Mouse (Mus musculus) spleen, postnatal 36 days (tissue): ENCODE measurements around the gene Tifab.

Source experiments
- DNase-seq, 2 experiments: peaks; one replicate each; pipeline ENCODE4 v3.0.0; 2022; ENCODE audit warnings: low spot score in 2 of 2, mixed read lengths in 1 of 2

The Tifab gene

GRCm38 (mm10) chr13:56176310-56176709, 2.4 kb downstream of the Tifab start:
- DNase-seq, result no peak

GRCm38 (mm10) chr13:56175848-56176247, 2.8 kb downstream of the Tifab start:
- no peak for DNase-seq

DNA sequence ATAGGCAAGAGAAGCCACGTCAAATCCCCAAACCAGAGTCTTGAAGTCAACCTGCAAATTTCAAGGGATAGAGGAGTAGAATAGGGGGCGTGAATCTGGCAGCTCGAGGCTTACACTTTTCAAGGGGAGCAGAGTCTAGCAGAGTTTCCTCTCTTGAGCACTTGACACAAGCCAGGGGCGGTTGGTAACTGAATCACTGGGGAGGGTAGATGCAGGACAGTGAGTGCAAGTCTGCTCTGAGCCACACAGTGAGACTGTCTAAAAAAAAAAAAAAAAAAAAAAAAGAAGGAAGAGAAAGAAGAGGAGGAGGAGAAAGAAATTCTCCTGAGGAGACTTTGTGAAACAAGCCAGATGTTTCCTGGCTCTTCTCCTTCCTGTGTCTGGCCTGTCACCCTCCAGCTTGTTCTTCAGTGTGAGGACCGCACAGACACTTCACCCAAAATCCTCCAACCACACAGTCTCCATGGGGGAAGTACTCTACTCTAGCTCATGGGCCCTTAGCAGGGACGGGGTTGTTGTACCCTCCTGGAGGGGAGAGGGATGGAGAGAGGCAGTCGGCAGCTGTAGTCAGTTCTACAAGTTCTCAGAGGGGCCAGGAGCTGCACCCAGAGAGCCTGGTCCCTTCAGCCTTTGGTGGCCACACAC, 5.7 kb downstream of the Tifab start:
- DNase-seq, result no peak

DNA sequence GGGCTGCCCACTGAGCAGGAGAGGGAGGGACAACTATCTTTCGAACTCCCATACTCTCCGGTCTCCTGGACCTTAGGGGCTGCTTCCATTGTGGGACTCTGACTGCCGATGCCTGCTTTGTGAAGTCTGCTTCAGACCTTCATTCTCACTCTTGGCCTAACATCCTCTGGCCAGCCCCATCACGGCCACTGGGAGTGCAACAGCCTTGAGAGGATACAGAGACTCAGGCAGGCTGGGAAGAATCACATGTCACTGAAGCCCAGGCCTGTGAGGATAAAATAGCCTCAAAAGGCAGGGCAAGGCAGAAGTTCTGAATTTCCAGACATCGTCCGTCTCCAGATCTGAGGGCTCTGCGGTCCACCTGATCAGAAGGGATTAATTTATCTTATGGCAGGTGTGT, 6.6 kb downstream of the Tifab start:
- no peak for DNase-seq

- no peak for DNase-seq
Measured at GRCm38 (mm10) chr13:56168403-56168781, 10.3 kb downstream of the Tifab start.

DNA sequence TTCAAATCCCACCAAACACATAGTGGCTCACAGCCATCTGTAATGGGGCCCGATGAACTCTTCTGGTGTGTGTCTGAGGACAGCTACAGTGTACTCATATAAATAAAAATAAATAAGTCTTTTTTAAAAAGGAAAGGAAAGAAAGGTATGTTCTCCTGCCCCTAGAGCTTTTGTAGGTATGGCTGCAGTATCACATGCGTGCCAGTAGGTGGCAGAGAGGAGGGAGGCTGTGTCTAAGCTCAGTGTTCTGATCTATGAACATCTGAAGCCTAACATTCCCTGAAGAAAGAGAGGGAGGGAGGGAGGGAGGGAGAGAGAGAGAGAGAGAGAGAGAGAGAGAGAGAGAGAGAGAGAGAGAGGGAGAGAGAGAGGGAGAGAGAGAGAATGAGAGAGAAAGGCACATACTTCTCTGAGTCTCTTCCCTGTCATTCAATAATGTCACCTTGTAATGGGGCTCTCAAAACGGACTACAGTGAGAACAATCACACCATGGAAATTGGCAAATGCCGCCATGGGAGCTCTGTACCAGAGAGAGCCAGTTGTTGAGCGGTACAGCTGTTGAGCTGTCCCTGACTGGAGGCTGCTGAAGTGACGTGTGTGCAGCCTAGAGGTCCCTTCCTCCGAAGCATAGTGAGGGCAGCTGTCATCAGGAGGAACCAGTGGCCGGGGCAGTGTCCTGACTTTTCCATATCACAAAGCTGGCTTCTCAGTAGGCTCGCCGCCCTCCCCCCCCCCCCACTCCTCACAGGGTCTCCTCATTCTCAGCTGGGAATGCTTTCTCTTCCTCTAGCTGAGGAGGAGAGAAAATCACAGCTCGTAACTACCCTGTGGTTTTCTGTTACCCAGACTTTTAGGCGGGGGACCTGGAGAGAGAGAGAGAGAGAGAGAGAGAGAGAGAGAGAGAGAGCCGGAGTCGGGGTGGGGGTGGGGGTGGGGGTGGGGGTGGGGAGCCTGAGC, 11.0 kb downstream of the Tifab start:
- no peak for DNase-seq

- DNase-seq, result no peak
Measured at GRCm38 (mm10) chr13:56165561-56165960, 13.1 kb downstream of the Tifab start.

DNA sequence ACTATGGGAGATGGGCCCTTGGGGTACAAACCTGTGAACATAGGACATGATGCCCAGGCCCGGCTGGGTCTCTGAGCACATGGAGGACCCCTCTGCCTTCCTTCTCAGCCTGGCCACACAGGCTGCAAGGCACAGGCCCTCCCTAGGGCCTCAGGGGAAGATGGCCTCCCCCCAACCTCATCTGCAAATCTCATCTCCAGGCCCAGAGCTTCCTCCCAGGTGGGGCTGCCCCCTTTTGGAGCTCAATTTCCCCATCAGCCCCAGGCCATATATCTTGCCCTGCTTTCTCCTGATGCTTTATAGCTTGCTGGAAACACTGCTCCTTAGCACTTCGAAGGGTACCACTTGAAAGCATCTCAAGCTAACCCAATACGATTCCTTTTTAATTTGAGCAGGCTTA, 14.3 kb downstream of the Tifab start:
- no peak for DNase-seq

DNA sequence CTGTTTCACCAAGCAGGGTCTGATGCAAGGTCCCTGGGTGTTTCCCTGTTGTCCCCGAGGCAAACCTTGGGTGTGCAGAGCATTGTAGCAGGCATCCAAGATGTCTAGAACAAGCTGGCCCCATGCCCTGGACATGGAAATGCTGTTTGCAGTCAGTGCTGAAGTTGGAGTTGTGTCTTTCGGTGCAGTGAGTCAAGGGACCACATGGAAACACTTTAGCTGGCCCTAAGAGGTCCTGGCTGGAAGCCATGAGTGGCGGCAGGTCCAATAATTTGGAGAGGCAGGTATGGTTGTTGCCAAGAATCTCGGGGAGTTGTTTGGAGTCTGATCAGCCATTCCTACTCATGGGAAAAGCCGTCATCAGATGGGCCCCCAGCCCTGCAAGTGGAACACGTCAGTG, 14.9 kb downstream of the Tifab start:
- no peak for DNase-seq

DNA sequence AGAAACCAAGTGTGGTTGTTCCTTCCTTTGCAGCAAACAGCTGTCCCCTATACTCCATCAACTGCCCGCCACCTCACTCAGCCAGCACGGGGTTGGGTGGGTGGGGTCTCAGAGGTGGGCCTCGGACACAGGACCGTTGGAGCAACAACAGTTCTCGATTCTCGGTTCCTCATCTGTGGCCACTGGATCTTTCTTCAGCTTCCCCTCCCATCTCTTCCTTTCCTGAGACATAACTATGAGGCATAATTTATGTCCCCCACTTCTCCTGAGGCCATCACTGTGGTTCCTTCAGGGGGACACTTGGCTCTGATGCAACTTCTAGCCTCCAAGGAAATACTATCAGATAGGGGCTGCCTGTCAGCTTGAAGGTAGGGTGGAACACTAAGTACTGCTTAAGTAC, 15.8 kb downstream of the Tifab start:
- peak in 1 of 2 experiments; percentile 37 for DNase-seq

DNA sequence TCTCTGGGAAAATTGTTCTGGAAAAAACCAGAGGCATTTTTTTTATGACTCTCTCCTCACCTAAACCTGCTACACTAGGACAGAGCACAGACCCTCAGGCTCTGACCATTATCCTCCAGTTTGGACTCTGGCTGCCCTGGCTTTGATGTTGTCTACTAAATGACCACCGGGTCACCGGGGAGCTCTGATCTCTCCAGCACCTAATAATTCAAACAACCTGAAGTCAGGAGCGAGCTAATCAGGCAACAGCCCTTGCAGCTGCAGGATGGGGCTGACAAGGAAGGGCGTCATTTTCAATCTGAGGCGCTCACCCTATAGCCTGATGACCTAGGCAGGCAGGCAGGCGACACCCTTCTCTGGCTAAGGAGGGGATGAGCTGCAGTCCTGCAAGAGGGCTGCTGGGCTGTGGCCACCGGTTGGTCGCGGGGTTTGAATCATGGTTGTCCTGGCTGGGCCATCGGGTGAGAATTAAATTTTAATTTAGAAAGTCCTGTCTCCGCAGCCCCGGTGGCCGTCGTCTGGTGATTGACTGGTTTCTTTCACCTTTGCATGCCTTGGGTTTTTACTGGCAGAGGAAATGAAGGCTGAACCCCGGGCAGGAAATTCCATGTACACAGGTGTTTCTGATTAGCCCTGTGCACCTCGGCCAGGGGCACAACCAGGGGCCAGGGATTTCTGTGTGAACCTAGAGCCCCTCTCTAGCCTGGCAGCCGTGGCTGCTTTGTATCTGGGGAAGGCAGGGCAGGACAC, 18.9 kb downstream of the Tifab start:
- DNase-seq, result no peak

GRCm38 (mm10) chr13:56159016-56159601, 19.6 kb downstream of the Tifab start:
- DNase-seq, result peak; percentile 65 to 74

DNA sequence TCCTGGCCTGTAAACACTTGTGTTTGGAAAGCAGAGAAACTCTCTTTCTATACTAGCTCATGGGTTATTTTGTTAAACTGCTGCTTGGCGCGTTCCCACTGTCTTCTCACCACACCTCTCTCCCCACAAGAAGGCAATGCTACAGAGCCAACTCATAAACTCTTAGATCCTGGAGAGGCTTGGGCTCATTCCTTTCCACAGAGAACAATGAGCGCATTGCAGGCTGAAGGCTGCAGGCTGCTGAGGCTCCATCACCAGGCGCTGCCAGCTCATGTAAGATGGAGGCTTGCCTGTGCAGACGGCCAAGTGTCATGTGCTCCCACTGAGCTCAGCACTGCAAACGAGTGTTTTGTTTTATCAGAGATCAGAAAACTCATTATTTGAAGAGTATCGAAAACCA, 23.0 kb downstream of the Tifab start:
- no peak for DNase-seq

DNA sequence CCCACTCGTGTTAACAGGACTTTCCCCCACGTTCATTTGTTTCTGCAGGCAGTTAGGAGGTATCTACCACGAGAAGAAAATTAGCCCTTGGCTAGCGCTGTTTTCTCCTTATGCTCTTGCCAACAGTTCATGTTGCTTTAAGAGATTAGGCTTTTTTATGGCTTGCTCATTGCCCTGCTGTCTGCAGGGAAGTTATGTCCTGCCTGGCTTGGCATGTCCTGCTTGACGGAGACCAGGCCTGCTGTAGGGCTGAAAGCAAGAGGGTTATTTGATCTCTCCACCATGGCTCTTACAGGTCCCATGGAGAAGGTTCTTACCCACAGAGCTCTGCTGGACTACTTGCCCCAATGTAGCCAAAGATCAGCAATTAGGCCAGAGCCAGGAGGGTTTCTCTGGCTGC, 23.6 kb downstream of the Tifab start:
- DNase-seq, result no peak

DNA sequence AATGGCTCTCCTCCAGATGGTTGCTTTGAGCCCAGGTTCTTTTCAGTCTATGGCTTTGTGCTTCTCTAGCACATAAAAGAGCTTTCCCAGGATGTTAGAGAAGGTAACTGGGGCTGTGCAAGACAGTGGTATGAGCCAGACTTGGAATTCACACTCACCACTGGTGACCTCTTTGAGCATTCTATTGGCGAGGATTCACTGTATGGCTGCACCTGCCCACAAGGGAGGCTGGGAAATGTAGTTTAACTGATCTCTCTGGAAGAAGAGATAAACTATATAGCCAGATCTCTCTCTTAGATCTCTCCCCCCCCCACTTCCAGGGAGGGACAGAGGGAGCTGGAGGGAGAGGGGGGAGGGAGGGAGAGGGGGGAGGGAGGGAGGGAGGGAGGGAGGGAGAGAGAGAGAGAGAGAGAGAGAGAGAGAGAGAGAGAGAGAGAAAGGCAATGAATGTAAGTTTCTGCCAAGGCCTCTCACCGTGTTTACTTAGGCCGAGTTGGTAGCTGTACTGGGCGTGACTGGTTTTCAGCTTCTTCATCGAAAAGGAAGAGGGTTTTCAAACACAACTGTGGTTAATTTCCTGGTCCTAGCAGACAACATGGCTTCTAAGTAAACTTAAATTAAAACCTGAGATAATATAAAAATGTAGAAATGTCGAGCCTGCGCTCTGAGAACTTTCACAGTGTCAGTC, 25.8 kb downstream of the Tifab start:
- no peak for DNase-seq

DNA sequence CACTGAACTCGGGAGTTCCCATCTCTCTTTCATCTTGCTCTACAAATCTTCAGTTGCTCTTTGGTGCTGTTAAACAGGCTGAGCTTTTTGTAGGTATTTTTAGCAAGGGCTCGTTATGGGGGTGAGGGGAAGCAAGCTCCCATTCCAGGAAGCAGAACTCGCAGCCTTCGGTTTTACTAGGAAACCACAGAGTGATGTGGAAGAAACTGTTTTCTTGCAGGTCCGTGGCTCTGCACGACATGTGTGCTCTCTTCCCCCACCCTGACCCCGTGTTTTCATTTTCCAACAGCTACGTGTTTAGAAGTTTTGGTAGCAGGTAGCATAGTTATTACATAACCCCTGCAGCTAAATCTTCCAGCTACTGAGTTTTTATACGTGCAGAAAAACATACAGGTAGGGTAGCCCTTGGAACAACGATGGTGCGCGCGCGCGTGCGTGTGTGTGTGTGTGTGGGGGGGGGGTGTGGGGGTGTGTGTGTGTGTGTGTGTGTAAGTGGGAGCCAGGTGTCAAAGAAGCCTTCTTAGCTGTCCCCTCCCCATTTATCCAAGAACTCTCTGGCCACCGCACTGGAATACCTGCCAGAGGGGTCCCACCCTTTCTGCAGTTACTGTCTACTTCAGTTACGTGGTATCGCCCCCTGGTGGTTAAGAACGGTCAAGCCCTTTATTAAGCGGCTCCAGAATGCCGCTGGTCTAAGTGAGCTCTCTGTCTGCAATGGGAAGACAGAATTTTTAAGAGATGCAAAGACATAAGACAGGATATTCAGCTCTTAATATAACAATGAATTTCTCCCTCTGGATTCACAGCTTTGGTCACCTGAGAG, 27.1 kb downstream of the Tifab start:
- peak; percentile 59 to 71 for DNase-seq

GRCm38 (mm10) chr13:56145523-56145922, 33.2 kb downstream of the Tifab start:
- DNase-seq, result peak; percentile 58 to 67

DNA sequence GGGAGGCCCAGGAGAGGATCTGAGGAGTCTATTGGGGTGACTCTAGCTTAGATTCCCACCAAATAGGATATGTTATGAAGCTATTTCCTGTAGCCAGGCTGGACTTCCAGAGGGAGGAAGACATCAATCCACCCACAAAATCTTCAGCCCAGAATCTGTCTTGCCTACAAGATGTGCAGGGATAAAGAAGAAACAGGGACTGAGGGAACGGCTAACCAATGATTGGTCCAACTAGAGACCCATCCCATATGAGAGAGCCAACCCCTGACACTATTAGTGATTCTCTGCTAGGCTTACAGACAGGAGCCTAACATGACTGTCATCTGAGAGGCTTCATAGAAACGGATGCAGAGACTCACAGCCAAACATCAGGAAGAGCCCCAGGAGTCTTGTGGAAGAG, 34.7 kb downstream of the Tifab start:
- DNase-seq, result no peak

DNA sequence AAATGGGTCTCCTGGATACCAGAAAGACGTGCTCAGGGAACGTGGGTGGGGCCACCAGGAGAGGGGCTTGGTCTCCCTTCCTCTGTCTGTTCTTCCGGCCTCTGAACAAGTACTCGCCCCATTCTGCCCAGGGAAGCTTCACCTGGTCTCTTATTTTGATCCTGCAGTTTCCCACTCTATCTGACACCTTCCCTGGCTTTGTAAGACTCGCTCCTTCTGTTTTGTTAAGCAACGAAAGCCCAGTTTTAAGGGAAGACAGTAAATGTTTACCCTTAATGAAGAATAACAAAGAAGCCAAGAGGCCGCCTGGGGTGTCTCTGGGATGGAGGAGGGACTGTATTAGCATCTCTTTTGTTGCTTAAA, 35.6 kb downstream of the Tifab start:
- no peak for DNase-seq

GRCm38 (mm10) chr13:56142382-56143150, 36.1 kb downstream of the Tifab start:
- no peak for DNase-seq
